Mouse (Mus musculus) kidney, embryonic 15.5 days (tissue): ENCODE measurements at regions not wholly inside any gene's neighbourhood (a gene's known extent, or its start where the extent isn't known, plus 50 kb on each side); places are given as distances from the start of the nearest gene placed in this dataset.

Source experiments
- ATAC-seq: fragments of 200-750 bp; cut with Nextera tagmentation; replicated peaks from 2 replicates; pipeline ENCODE4 v1.8.0; 2017; ENCODE audit warnings: moderate TSS enrichment; ENCODE audit not compliant: low FRiP score
- H3K27ac ChIP-seq: fragments of 300-500 bp; sonication (generic); 2 replicates; pipeline ENCODE4 v1.5.1; 2015; ENCODE audit warnings: mild to moderate bottlenecking, inconsistent platforms
- H3K27me3 ChIP-seq: fragments of 300-500 bp; sonication (generic); 2 replicates; pipeline ENCODE4 v1.6.1; 2015; ENCODE audit warnings: inconsistent platforms
- H3K36me3 ChIP-seq: fragments of 300-500 bp; sonication (generic); 2 replicates; pipeline ENCODE4 v1.6.1; 2015; ENCODE audit warnings: inconsistent platforms
- H3K4me1 ChIP-seq: fragments of 300-500 bp; sonication (generic); 2 replicates; pipeline ENCODE4 v1.6.1; 2015; ENCODE audit warnings: inconsistent platforms
- H3K4me2 ChIP-seq: fragments of 300-500 bp; sonication (generic); 2 replicates; pipeline ENCODE4 v1.6.1; 2015; ENCODE audit warnings: moderate library complexity, mild to moderate bottlenecking, inconsistent platforms
- H3K4me3 ChIP-seq: fragments of 300-500 bp; sonication (generic); replicated peaks from 2 replicates; pipeline ENCODE4 v1.5.1; 2015; ENCODE audit warnings: mild to moderate bottlenecking, inconsistent platforms
- H3K9ac ChIP-seq: fragments of 300-500 bp; sonication (generic); 2 replicates; pipeline ENCODE4 v1.6.1; 2015; ENCODE audit warnings: mild to moderate bottlenecking, inconsistent platforms
- H3K9me3 ChIP-seq: fragments of 300-500 bp; sonication (generic); replicated peaks from 2 replicates; pipeline ENCODE4 v1.6.1; 2016; ENCODE audit warnings: inconsistent platforms
- WGBS: fragments of 180-500 bp; shearing (Covaris S2); methylation state at CpG from one replicate; pipeline ENCODE4 v1.1.7; 2015; ENCODE audit warnings: mixed read lengths; 5-methylcytosine and 5-hydroxymethylcytosine counted together

DNA sequence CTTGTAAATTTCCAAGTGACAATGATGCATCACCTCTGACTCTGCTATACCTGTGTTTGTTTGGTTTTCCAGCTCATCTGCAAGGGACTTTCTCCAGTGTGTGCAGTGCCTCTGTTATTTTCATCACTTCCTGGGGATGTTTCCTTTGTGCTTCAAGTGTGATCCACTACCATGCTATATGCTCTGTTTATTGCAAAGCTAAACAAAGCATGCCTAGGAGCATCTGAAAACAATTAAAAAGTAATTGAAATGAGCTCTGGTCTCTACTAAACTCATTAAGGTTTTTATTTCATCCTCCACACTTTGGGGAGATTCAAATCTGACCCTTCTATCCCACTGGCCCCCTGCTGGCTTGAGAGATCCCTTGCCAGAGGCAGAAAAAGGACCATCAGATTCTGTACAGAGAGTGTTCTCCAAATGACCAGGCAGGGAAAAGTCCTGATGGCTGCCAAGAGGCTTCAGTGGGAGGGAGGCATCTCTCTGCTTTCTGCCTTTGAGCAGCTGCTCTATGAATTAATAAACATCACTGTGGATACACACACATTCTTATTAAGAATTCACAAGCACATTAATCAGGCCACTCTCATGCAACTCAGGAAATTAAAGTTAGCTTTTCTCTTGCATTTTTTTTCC is 57.0 kb downstream of the Amd2 start:
- H3K4me1 ChIP-seq = no peaks in the 10 kb centered on the region
- H3K27ac ChIP-seq = no peak overlapping the region
- H3K9me3 ChIP-seq = no peaks in the 10 kb centered on the region
- no peaks in the 10 kb centered on the region for H3K27me3 ChIP-seq
- no peaks in the 10 kb centered on the region for H3K36me3 ChIP-seq
- H3K4me2 ChIP-seq = no peak overlapping the region
- no peak overlapping the region for H3K4me3 ChIP-seq
- H3K9ac ChIP-seq = no peak overlapping the region
- ATAC-seq = no peak

DNA sequence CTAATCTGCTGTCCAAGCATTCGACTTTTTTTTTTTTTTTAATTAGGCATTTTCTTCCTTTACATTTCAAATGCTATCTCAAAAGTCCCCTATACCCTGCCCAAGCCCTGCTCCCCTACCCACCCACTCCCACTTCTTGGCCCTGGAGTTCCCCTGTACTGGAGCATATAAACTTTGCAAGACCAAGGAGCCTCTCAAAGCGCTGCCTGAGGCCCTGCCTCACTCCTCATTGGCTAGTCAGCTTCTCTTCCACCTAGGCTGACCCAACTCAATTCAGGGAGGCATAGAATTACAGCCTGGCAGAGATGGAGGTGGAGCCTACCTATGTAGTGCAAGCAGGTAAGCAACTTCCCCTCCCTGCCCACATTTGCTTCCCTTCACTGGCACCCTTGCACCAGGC is 61.8 kb downstream of the Amd2 start:
- no peaks in the 10 kb centered on the region for H3K27me3 ChIP-seq
- H3K4me3 ChIP-seq = no peak overlapping the region
- 0 out of 2 replicates have a peak, but pooled peaks have one; percentile 15 for ATAC-seq
- no peaks in the 10 kb centered on the region for H3K36me3 ChIP-seq
- no peak overlapping the region for H3K9ac ChIP-seq
- 61% methylated on average over 2 of the region's 2 CpGs for WGBS
- no peaks in the 10 kb centered on the region for H3K9me3 ChIP-seq
- H3K27ac ChIP-seq = no peak overlapping the region
- H3K4me1 ChIP-seq = no peaks in the 10 kb centered on the region
- no peak overlapping the region for H3K4me2 ChIP-seq

DNA sequence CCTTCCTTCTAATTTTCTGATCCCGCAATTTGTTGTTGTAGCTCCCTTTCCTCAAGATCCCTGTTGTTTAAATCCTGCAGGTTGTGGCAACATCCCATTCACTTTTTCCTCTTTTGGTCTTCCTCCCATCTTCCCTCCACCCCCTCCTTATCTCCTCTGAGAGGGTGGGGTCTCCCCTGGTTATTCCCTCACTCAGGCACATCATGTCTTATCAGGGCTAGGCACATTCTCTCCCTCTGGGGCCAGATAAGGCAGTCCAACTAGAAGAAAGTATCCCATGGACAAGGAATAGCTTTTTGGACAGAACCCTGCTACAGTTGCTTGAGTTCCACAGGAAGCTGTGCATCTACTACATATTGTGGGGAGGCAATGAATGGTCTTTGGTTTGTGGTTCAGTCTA is 90.8 kb downstream of the Amd2 start:
- no peak for ATAC-seq
- H3K4me1 ChIP-seq = no peaks in the 10 kb centered on the region
- no peaks in the 10 kb centered on the region for H3K27me3 ChIP-seq
- H3K4me2 ChIP-seq = no peak overlapping the region
- 92% methylated on average over 1 of the region's 1 CpGs for WGBS
- no peak overlapping the region for H3K4me3 ChIP-seq
- H3K36me3 ChIP-seq = no peaks in the 10 kb centered on the region
- H3K9me3 ChIP-seq = no peaks in the 10 kb centered on the region; the same call in 1 of the 2 replicates
- no peak overlapping the region for H3K9ac ChIP-seq
- H3K27ac ChIP-seq = no peak overlapping the region

DNA sequence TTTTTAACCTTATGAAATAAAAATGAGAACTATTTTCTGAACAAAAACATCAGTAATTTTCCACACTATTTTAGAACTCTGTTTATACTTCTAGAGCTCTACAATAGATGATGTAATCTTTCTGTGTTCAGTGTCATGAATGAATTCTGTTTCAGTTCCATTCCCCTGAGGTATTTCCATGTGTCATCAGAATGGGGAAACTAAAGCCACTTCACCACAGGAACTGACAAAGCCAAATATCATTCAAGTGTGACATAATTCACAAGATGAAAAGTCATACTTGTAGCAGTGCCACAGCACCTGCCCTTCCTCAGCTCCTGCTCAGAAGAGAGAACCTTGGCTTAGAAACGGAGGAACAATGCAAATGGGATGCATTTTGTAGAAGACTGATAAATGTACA is 125.4 kb downstream of the Amd2 start:
- H3K4me1 ChIP-seq = no peaks in the 10 kb centered on the region
- no peaks in the 10 kb centered on the region for H3K36me3 ChIP-seq
- no peak overlapping the region for H3K4me3 ChIP-seq
- no peak overlapping the region for H3K4me2 ChIP-seq
- no peak overlapping the region for H3K9ac ChIP-seq
- H3K27ac ChIP-seq = no peak overlapping the region
- 71% methylated on average over 1 of the region's 1 CpGs for WGBS
- ATAC-seq = no peak
- H3K27me3 ChIP-seq = no peaks in the 10 kb centered on the region
- H3K9me3 ChIP-seq = no peaks in the 10 kb centered on the region
